Mouse (Mus musculus): Measurements from ENCODE around the gene Apom. TPM values are rescaled to one million over a fixed set of nuclear protein-coding genes. Genes with fewer than 3 reads are reported as not detected.

Apom gene
- polyA plus RNA-seq, 1 experiment from 2014 or later: 27.5 TPM

DNA sequence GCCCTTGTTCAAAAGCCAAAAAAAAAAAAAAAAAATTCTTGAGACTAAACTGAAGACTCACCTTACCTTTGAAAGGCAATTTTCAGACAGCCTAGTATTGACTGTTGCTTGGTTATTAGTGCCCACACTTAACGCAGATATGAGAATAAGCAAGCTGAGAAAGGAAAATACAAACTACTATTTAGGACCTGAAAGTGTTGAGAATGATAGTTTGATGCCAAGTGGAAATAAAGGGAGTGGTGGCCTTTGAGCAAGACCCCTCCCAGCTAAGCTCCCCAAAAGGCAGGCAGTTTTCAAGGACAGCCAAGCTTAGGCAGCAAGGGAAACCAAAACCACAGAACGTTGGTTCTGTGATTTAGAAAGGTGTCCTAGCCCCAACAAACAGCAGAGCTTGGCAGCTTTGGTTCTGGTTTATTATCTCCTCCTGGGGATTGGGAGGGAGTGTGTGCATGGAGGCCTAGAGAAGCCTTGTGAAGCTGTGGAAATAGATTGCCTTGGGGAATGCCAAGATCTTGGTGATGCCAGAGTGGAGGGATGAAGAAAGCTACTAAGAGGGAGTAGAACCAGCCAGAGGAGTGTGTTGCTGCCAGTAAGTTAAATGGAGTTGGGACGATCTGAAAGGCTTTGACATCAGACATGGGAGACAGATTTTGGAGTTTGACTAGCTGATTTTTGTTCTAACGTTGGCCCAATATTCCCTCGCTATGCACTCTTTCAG lies 16.2 kb upstream of the Apom start:
- ATAC-seq (ENCODE audit: low FRiP score, low TSS enrichment): no peak
- Histone ChIP-seq H3K9ac (replicated peaks; ENCODE audit: low read length) (no peak overlapping the region), H3K4me1 (ENCODE audit: insufficient read depth, low read length) (no peaks in the 10 kb centered on the region), H3K4me2 (replicated peaks; ENCODE audit: low read depth, low read length) (no peak overlapping the region), H3K36me3 (ENCODE audit: insufficient read depth, low read length) (peaks cover 92% of the 10 kb centered on the region), H3K27ac (ENCODE audit: low read length) (peak overlapping the region; percentile 33; the same call in 1 of the 2 replicates), H3K9me3 (ENCODE audit: low read length) (no peaks in the 10 kb centered on the region; the same call in 1 of the 2 replicates), H3K27me3 (ENCODE audit: insufficient read depth, low read length) (no peaks in the 10 kb centered on the region), H3K4me3 (ENCODE audit: low read length) (no peak overlapping the region)
- WGBS: 59% methylated on average over 5 of the region's 5 CpGs

- no peak for ATAC-seq (ENCODE audit: low FRiP score, low TSS enrichment)
- 50% methylated on average over 3 of the region's 3 CpGs for WGBS
- Histone ChIP-seq H3K4me1 (ENCODE audit: insufficient read depth, low read length) (no peaks in the 10 kb centered on the region), H3K4me3 (ENCODE audit: low read length) (no peak overlapping the region), H3K27ac (ENCODE audit: low read length) (peak overlapping the region; percentile 20), H3K9ac (replicated peaks; ENCODE audit: low read length) (no peak overlapping the region), H3K27me3 (ENCODE audit: insufficient read depth, low read length) (no peaks in the 10 kb centered on the region), H3K36me3 (ENCODE audit: insufficient read depth, low read length) (peaks cover 92% of the 10 kb centered on the region), H3K4me2 (replicated peaks; ENCODE audit: low read depth, low read length) (no peak overlapping the region), H3K9me3 (ENCODE audit: low read length) (no peaks in the 10 kb centered on the region; the same call in 1 of the 2 replicates)
These were observed 15.5 kb upstream of the Apom start for GRCm38 (mm10) chr17:35147348-35147747.

GRCm38 (mm10) chr17:35146139-35146538 lies 14.3 kb upstream of the Apom start:
- Histone ChIP-seq H3K4me2 (replicated peaks; ENCODE audit: low read depth, low read length) (no peak overlapping the region), H3K9me3 (ENCODE audit: low read length) (no peaks in the 10 kb centered on the region; the same call in 1 of the 2 replicates), H3K9ac (replicated peaks; ENCODE audit: low read length) (no peak overlapping the region), H3K27ac (ENCODE audit: low read length) (no peak overlapping the region), H3K27me3 (ENCODE audit: insufficient read depth, low read length) (no peaks in the 10 kb centered on the region), H3K4me3 (ENCODE audit: low read length) (no peak overlapping the region), H3K36me3 (ENCODE audit: insufficient read depth, low read length) (peaks cover 92% of the 10 kb centered on the region), H3K4me1 (ENCODE audit: insufficient read depth, low read length) (no peaks in the 10 kb centered on the region)
- 89% methylated on average over 5 of the region's 5 CpGs for WGBS
- ATAC-seq (ENCODE audit: low FRiP score, low TSS enrichment): no peak

GRCm38 (mm10) chr17:35141971-35142370 lies 10.1 kb upstream of the Apom start:
- peaks cover 2% of the 10 kb centered on the region for H3K4me1 ChIP-seq (ENCODE audit: insufficient read depth, low read length)
- H3K4me3 ChIP-seq (ENCODE audit: low read length): no peak overlapping the region
- no peak overlapping the region for H3K4me2 ChIP-seq (replicated peaks; ENCODE audit: low read depth, low read length)
- no peak for ATAC-seq (ENCODE audit: low FRiP score, low TSS enrichment)
- WGBS: 90% methylated on average over 6 of the region's 6 CpGs
- no peak overlapping the region for H3K9ac ChIP-seq (replicated peaks; ENCODE audit: low read length)
- H3K27ac ChIP-seq (ENCODE audit: low read length): no peak overlapping the region
- H3K9me3 ChIP-seq (ENCODE audit: low read length): no peaks in the 10 kb centered on the region; the same call in 1 of the 2 replicates
- H3K36me3 ChIP-seq (ENCODE audit: insufficient read depth, low read length): peaks cover 82% of the 10 kb centered on the region
- no peaks in the 10 kb centered on the region for H3K27me3 ChIP-seq (ENCODE audit: insufficient read depth, low read length)

GRCm38 (mm10) chr17:35140490-35140996 lies 8.7 kb upstream of the Apom start:
- no peak for ATAC-seq (ENCODE audit: low FRiP score, low TSS enrichment)
- Histone ChIP-seq H3K36me3 (ENCODE audit: insufficient read depth, low read length) (peaks cover 68% of the 10 kb centered on the region), H3K27me3 (ENCODE audit: insufficient read depth, low read length) (no peaks in the 10 kb centered on the region), H3K9ac (replicated peaks; ENCODE audit: low read length) (no peak overlapping the region), H3K4me3 (ENCODE audit: low read length) (no peak overlapping the region), H3K27ac (ENCODE audit: low read length) (no peak overlapping the region), H3K4me2 (replicated peaks; ENCODE audit: low read depth, low read length) (no peak overlapping the region), H3K4me1 (ENCODE audit: insufficient read depth, low read length) (peaks cover 11% of the 10 kb centered on the region), H3K9me3 (ENCODE audit: low read length) (no peaks in the 10 kb centered on the region; the same call in 1 of the 2 replicates)
- WGBS: 78% methylated on average over 16 of the region's 16 CpGs

DNA sequence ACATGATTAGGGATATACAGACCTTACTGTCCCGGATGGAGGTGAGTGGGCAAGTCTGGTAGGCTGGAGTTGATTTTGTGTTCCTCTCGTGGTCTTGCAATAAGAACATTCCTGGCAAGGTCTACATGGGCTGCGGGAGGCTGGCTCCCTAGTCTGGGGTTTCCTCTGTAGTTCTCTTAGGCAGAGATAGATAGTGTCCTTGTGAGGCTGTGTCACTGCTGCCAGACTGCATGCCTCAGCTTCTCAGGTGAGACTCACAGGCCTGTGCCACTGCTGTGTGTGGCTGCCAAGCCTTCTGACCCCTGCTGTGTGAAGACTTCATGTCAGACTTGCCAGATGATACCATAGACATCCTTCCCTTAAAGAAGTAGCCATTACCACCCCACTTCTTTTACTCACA lies 7.4 kb upstream of the Apom start:
- peaks cover 55% of the 10 kb centered on the region for H3K36me3 ChIP-seq (ENCODE audit: insufficient read depth, low read length)
- no peak overlapping the region for H3K4me2 ChIP-seq (replicated peaks; ENCODE audit: low read depth, low read length)
- ATAC-seq (ENCODE audit: low FRiP score, low TSS enrichment): no peak
- H3K4me3 ChIP-seq (ENCODE audit: low read length): no peak overlapping the region
- no peak overlapping the region for H3K27ac ChIP-seq (ENCODE audit: low read length)
- peaks cover 11% of the 10 kb centered on the region for H3K4me1 ChIP-seq (ENCODE audit: insufficient read depth, low read length)
- WGBS: 94% methylated on average over 3 of the region's 3 CpGs
- H3K9me3 ChIP-seq (ENCODE audit: low read length): no peaks in the 10 kb centered on the region; the same call in 1 of the 2 replicates
- H3K9ac ChIP-seq (replicated peaks; ENCODE audit: low read length): no peak overlapping the region
- no peaks in the 10 kb centered on the region for H3K27me3 ChIP-seq (ENCODE audit: insufficient read depth, low read length)

GRCm38 (mm10) chr17:35135591-35136320 lies 3.9 kb upstream of the Apom start:
- Histone ChIP-seq H3K4me3 (ENCODE audit: low read length) (peak overlapping the region; percentile 89), H3K27ac (ENCODE audit: low read length) (peak overlapping the region; percentile 98), H3K4me1 (ENCODE audit: insufficient read depth, low read length) (peaks cover 11% of the 10 kb centered on the region), H3K36me3 (ENCODE audit: insufficient read depth, low read length) (peaks cover 20% of the 10 kb centered on the region), H3K9ac (replicated peaks; ENCODE audit: low read length) (peak overlapping the region; percentile 87), H3K9me3 (ENCODE audit: low read length) (no peaks in the 10 kb centered on the region), H3K4me2 (replicated peaks; ENCODE audit: low read depth, low read length) (peak overlapping the region; percentile 89), H3K27me3 (ENCODE audit: insufficient read depth, low read length) (no peaks in the 10 kb centered on the region)
- peak; percentile 59; the same call in 1 of the 2 replicates for ATAC-seq (ENCODE audit: low FRiP score, low TSS enrichment)
- WGBS: under 1% methylated on average over 43 of the region's 43 CpGs

DNA sequence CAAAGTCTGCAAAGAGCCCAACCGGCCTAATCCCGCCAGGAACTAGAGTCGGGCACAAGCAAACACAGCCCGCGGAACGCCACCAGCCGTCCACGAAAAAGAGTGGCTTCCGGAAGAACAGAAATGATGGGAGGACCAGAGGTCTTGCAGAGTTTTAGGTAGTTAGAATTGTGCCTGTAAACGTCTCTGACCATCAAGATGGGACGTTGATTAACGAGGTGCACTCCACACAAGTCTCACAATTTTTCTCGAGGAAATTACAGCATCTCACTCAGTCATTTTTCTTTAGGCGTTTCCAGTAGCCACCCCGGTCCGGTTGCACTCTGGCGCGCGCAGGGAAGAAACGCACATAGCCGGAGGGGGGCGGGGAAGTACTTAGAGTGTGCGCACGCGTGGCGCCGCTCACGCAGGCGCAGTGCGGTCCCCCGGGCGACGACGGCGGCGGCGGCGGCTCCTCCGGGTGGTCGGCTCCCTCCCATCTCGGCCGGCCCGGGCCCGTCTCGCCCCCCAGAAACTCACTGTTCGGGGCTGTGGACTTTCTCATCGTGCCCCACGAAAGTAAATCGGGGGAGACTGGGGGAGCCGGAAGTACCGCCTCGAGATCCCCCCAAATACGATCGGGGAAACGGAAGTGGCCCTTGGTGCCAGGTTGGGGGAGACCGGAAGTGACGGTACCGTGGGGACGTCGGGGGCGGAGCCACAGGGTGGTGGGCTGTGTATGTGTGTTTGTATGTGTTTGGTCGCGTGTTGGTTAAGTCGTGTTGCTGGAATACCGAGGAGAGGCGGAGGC lies 3.1 kb upstream of the Apom start, which contains the start of gene Bag6:
Bag6 (plus strand) TSS at position 378 of the 790 bp plus-strand sequence.
- ATAC-seq (ENCODE audit: low FRiP score, low TSS enrichment): peak; percentile 92
- peaks cover 12% of the 10 kb centered on the region for H3K36me3 ChIP-seq (ENCODE audit: insufficient read depth, low read length)
- H3K4me3 ChIP-seq (ENCODE audit: low read length): peak within 1 kb of the TSS; percentile 89
- H3K4me2 ChIP-seq (replicated peaks; ENCODE audit: low read depth, low read length): peak within 1 kb of the TSS; percentile 89
- no peaks in the 10 kb centered on the region for H3K27me3 ChIP-seq (ENCODE audit: insufficient read depth, low read length)
- H3K27ac ChIP-seq (ENCODE audit: low read length): peak within 1 kb of the TSS; percentile 98
- peaks cover 11% of the 10 kb centered on the region for H3K4me1 ChIP-seq (ENCODE audit: insufficient read depth, low read length)
- WGBS: under 1% methylated on average over 66 of the region's 66 CpGs
- H3K9ac ChIP-seq (replicated peaks; ENCODE audit: low read length): peak within 1 kb of the TSS; percentile 87
- H3K9me3 ChIP-seq (ENCODE audit: low read length): no peaks in the 10 kb centered on the region

DNA sequence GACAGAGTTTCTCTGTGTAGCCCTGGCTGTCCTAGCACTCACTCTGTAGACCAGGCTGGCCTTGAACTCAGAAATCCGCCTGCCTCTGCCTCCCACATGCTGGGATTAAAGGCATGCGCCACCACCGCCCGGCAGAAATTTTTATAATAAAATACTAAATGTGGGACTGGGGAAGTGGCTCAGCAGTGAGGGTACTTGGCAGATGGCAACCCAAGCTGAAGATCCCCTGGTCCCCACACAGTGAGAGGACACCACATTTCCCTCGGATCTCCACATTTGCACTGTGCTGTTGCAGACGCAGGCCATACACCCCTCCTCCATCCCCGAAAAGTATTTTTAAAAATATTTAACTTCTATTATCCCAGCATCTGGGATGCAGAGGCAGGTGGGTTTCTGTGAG lies 1.7 kb upstream of the Apom start:
- Histone ChIP-seq H3K4me2 (replicated peaks; ENCODE audit: low read depth, low read length) (no peak overlapping the region), H3K9ac (replicated peaks; ENCODE audit: low read length) (no peak overlapping the region), H3K27ac (ENCODE audit: low read length) (no peak overlapping the region), H3K27me3 (ENCODE audit: insufficient read depth, low read length) (no peaks in the 10 kb centered on the region), H3K36me3 (ENCODE audit: insufficient read depth, low read length) (peaks cover 2% of the 10 kb centered on the region; the same call in 1 of the 2 replicates), H3K4me1 (ENCODE audit: insufficient read depth, low read length) (peaks cover 17% of the 10 kb centered on the region), H3K9me3 (ENCODE audit: low read length) (no peaks in the 10 kb centered on the region), H3K4me3 (ENCODE audit: low read length) (no peak overlapping the region)
- WGBS: 95% methylated on average over 7 of the region's 7 CpGs
- ATAC-seq (ENCODE audit: low FRiP score, low TSS enrichment): no peak
